Mouse (Mus musculus) retina, adult 2 months (tissue): ENCODE results near the gene Ehd3.
"Not testable (repeated sequence)": the region's sequence is repeated elsewhere in the genome, so short reads cannot be mapped to it uniquely, and the experiment has no call there.

Source experiments
- DNase-seq: peaks from one replicate; pipeline ENCODE4 v3.0.0-alpha.2; 2012; ENCODE audit warnings: low read depth, low spot score

Gene Ehd3

GRCm38 (mm10) chr17:73826106-73826505 lies 22.2 kb downstream of the Ehd3 start:
- DNase-seq, result no peak

DNA sequence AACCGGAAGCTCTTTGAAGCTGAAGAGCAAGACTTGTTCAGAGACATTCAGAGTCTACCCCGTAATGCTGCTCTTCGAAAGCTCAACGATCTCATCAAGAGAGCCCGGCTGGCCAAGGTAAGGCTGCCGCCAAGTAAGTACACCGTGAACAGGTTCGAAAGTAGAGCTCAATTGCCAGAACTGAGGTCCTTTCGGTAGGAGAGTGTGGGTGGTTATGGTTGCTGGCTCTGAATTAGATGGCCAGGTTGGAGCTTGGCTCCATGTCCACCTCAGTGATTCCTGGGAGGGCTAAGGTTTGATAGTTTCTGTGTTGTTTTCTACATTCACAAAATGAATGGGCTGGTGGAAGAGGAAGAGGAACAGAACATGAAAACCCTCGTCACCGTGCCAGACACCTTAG lies 23.5 kb downstream of the Ehd3 start:
- DNase-seq, result no peak

GRCm38 (mm10) chr17:73830511-73830910 lies 26.6 kb downstream of the Ehd3 start:
- DNase-seq, result no peak

DNA sequence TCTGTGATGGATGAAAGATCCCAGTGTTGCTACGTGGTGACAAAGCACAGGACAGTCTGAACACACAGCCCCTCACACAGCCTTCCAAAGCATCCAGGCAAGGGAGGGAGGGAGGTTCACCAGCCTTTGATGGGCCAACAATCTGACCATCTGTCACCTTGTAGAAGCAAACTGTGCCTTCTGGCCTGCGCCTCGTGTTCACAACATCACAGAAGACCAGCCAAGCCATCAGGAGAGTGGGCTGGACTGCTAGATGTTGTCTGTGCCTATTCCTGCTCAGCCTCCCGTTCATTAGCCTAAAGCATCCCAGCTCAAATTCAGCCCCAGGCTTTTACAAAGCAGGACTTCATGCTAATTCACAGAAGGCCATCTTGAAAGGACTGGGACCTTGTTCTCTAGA lies 27.5 kb downstream of the Ehd3 start:
- DNase-seq, result no peak

- no peak for DNase-seq
These were observed 29.0 kb downstream of the Ehd3 start for GRCm38 (mm10) chr17:73832901-73833300.

DNA sequence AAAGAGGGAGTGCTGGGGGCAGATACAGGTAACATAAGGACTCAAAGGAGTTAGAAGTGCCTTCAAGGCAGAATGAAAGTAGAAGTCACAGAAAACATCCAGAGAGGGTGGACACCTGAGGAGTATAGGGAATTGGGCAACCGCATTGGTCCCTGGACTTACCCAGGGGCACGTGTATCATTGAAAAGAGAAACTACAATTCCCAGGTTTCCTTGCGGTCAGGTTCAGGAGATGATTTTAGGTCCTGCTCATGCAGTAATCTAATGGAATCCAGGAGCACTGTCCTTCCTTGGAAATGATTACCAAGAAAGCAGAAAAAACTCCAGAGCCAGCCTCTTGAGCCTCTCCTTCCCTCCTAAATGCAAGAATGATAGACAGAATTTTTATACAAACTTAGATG lies 29.5 kb downstream of the Ehd3 start:
- no peak for DNase-seq

- DNase-seq, result no peak
These were observed 32.7 kb downstream of the Ehd3 start for GRCm38 (mm10) chr17:73836601-73837000.

- no peak for DNase-seq
These were observed 33.3 kb downstream of the Ehd3 start for GRCm38 (mm10) chr17:73837244-73837643.

- no peak for DNase-seq
These were observed 35.3 kb downstream of the Ehd3 start for GRCm38 (mm10) chr17:73839086-73839835.

- not testable (repeated sequence) for DNase-seq
These were observed 35.9 kb downstream of the Ehd3 start for GRCm38 (mm10) chr17:73839876-73840275.

DNA sequence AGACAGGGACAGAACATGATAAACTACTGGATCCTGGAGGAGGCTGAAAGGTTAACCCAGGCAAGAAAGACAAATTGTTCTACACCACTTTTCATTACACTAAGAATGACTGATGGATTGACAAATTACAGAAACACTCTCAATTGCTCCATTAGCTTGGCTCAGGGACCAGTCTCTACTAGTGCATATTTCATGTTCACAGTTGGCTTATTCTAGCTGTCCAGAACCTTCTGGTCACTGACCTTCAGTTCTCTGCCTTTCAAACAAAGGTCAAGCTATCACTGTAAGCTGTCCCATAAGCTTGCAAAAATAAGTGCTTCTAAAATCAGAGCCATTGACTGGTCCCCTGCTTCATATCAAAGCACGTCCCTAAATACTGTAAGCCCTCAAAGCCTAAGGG lies 39.0 kb downstream of the Ehd3 start:
- no peak for DNase-seq

- DNase-seq, result no peak
These were observed 41.7 kb downstream of the Ehd3 start for GRCm38 (mm10) chr17:73845632-73846031.

DNA sequence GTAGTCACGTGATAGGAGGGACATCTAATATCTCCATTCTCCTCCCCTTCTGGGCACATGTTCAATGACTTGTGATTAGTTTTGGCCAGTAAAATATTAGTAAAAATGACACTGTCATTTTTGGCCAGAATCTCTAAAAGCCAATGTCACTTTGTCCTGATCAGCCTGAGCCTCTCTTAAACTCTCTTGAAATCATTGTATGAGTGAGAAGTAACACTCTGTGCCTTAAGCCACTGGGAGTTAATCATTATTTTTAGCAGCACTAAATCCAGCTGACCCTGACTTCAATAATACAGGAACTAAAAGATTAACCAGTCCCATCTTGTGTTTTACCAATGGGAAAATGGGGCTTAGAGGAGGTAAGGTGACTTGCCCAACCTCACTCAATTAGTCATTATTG lies 43.5 kb downstream of the Ehd3 start:
- DNase-seq, result no peak

GRCm38 (mm10) chr17:73853041-73853440 lies 49.1 kb downstream of the Ehd3 start:
- DNase-seq, result no peak

DNA sequence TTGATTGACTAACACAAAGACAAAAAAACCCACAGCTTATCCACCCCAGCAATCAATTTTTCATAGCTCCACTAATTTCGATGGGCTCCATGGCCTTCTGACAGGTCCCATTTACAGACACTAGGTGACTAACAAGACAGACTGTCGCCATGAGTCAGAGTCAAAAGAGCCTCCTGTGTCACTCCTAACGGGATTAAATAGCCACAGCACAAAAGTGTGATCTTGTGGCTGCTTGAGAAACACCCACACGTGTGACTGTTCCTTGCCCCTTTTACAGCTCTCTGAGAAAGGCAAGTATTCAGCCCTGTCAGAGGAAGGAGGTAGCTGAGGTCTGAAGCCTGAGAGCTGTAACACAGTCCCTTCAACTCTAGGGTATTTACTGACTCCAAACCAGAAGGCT lies 49.8 kb downstream of the Ehd3 start:
- no peak for DNase-seq

- DNase-seq, result no peak
These were observed 65.2 kb downstream of the Ehd3 start for GRCm38 (mm10) chr17:73869008-73869685.

- no peak for DNase-seq
These were observed 67.1 kb downstream of the Ehd3 start for GRCm38 (mm10) chr17:73870956-73871605.

GRCm38 (mm10) chr17:73875268-73875667 lies 71.3 kb downstream of the Ehd3 start:
- DNase-seq, result no peak

- no peak for DNase-seq
These were observed 71.7 kb downstream of the Ehd3 start for GRCm38 (mm10) chr17:73875674-73876073.

GRCm38 (mm10) chr17:73879262-73879916 lies 75.5 kb downstream of the Ehd3 start:
- DNase-seq, result no peak

- no peak for DNase-seq
These were observed 76.4 kb downstream of the Ehd3 start for GRCm38 (mm10) chr17:73880286-73880685.

DNA sequence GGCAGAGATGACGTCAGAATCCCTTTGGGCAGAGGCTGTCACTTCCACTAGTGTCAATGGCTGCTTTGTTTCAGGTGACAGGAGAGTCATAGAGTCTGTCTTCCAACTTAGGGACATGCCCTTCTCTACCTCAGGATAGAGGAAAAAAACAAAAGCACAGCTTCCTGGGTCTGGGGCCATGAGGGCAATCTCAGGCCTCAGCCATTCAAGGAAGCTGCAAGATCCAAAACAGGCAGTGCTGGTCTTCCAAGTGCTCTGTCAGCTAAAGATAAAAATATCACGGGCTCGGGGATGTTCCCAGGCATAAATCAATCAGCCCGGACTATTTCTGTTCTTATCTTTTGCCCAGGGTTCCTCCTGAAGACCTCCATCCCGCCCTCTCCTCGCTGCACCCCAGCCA lies 77.4 kb downstream of the Ehd3 start:
- no peak for DNase-seq
